Mouse (Mus musculus): Measurements from ENCODE around the gene Ehd2. TPM values are rescaled to one million over a fixed set of nuclear protein-coding genes. Genes with fewer than 3 reads are reported as not detected.
"Not testable (repeated sequence)": the region's sequence is repeated elsewhere in the genome, so short reads cannot be mapped to it uniquely, and the experiment has no call there.

The Ehd2 gene
- total RNA-seq, 2 experiments from 2014 or later = 65.8 to 77.3 TPM

GRCm38 (mm10) chr7:15947653-15948260, 19.6 kb downstream of the Ehd2 start:
- no peak for DNase-seq

- peak; percentile 96 for DNase-seq
Observed at GRCm38 (mm10) chr7:15945721-15946536, 21.4 kb downstream of the Ehd2 start, which contains the start of gene Nop53. TSS of gene Nop53 (minus strand) at chr7:15946074.

DNA sequence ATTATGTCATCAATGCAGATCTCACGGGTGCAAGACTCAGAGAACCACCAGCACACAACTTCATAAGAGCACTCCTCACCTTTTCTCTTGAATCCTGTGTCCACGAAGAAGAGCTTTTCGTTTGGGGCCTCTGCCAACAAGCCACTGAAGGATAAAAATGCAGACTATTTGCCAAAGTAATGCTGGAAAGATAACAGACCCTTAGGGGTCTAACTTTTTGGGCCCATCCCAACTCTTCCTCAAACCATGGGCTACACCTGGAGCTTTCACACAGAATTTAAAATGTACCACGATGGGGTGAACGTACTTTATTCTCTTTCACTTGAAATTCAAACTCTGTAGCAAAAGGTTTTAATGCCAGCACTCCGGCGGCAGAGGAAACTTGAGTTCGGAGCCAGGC, 22.2 kb downstream of the Ehd2 start:
- no peak for DNase-seq

- no peak for DNase-seq
Observed at GRCm38 (mm10) chr7:15944311-15944710, 23.1 kb downstream of the Ehd2 start.

DNA sequence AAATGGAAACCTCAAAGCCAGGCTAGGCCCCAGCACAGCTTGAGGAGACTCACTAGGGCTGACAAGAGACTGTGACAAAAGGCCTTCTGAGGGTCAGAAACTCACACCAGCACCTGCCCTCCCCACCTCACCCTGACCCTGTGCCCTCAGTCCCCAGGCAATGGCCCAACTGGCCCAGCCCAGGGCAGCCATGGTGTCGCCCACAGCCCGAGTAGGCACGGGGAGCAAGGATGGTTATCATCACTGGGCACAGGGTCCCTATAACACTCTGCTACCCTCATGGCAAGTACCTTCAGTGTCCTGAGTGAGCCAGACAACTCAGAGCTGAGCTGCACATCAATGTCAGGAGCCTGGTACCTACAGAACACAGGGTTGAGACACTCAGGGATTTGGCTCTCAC, 28.7 kb downstream of the Ehd2 start:
- no peak for DNase-seq

DNA sequence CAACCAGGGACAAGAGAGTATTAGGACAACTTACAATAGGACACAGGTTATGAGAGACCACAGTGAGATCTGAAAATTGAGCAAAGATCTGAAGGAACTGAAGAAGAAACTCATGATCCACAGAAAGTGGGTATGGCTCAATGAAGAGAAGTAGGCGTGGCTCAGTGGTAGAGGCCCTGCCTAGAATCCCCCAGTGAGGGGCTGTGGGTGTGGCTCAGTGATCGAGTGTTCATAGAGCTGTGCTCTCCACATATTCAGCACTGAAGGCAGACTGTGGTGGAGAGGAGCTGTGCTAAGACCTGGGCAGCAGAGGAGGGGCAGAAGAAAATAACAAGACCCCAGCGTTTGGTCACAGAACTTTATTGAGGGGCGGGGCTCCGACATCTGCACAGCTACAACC, 29.9 kb downstream of the Ehd2 start:
- no peak for DNase-seq

GRCm38 (mm10) chr7:15933437-15934359, 33.7 kb downstream of the Ehd2 start:
- peak; percentile 63 to 88 for DNase-seq

GRCm38 (mm10) chr7:15931635-15932034, 35.7 kb downstream of the Ehd2 start:
- DNase-seq = peak in 1 of 2 experiments; percentile 46

- DNase-seq = no peak
Observed at GRCm38 (mm10) chr7:15930543-15930942, 36.8 kb downstream of the Ehd2 start.

- peak; percentile 81 to 82 for DNase-seq
Observed at GRCm38 (mm10) chr7:15929910-15930309, 37.5 kb downstream of the Ehd2 start.

DNA sequence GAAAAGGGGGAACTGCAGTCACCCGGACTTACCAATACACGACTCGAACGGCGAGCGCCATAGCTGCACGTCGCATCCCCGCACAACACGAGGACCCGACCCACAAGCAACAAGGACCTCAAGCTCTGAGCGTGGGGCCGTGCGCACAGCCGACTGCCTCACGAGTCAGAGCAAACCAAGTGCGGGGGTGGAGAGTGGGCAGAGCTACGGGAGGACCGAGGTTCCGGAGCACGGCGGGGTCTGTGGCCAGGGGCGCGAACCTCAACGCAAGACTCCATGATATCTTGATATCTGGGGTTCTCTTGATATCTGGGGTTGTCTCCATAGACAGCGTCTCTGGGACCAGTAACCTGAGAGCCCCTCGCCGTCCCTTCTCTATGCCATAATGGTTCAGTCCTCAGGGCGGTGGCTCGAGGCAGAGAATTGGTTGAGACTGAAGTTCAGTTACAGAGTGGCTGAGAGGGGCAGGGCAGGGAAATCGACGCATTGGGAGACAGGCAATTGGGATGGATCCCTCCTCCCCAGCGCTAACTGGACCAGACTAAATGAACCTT, 45.1 kb downstream of the Ehd2 start, which contains the start of gene Selenow:
Gene Selenow (minus strand): TSS at position 183 of the 554 bp plus-strand sequence.
- DNase-seq = peak; percentile 94 to 95

- peak in 1 of 2 experiments; percentile 59 for DNase-seq
Observed at GRCm38 (mm10) chr7:15921796-15922195, 45.6 kb downstream of the Ehd2 start.

GRCm38 (mm10) chr7:15920645-15921190, 46.6 kb downstream of the Ehd2 start:
- no peak for DNase-seq

GRCm38 (mm10) chr7:15919947-15920346, 47.4 kb downstream of the Ehd2 start:
- no peak for DNase-seq

GRCm38 (mm10) chr7:15918371-15918770, 49.0 kb downstream of the Ehd2 start:
- DNase-seq = no peak

DNA sequence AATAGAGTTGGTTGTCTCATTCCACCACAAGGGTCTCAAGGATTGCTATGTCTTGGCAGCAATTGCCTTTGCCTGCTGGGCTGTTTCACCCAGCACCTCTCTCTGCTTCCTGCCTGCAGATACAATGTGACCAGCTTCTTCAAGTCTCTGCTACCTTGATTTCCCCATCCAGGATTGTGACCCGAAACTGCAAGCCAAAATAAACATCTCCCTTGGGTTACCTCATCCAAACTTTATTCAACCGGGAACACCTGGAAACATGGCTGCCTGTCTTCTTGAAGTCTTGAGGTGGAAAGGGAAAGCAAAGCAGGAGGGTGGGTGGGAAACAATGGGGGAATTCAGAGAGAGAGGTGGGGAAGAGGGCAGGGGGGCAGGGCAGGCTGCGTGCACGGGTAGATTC, 50.4 kb downstream of the Ehd2 start:
- no peak for DNase-seq

DNA sequence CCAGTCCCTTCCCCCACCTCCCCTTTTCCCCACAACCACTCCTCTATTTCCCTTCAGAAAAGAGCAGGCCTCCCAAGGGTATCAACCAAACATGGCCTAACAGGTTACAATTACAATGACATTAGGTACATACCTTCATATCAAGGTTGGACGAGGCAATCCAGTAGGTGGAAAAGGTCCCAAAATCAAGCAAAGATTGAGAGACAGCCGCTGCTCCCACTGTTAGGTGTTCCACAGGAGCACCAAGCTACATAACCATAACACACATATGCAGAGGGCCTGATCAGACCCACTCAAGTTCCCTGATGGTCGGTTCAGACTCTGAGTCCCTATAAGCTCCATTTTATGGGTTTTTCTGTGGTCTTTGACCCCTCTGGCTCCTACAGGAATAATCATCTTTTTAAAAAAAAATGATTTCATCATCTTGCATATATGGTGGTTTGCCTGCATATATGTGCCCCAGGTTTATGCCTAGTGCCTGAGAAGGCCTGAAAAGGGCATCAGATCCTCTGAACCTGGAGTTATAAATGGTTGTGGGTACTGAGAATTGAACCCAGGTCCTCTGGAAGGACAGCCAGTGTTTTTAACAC, 51.1 kb downstream of the Ehd2 start:
- DNase-seq = no peak

DNA sequence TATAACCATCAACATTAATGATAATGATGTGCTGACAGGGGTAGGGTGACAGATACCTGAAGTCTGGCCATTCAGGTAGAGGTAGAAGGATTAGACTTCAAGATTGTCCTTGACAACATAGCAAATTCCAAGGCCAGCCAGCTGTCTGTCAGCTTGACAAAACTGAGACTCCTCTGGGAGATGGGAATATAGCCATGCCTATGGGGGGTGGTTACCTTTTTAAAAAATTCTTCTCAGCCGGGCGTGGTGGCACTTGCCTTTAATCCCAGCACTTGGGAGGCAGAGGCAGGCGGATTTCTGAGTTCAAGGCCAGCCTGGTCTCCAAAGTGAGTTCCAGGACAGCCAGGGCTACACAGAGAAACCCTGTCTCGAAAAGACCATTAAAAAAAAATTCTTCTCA, 51.7 kb downstream of the Ehd2 start:
- not testable (repeated sequence) for DNase-seq

- no peak for DNase-seq
Observed at GRCm38 (mm10) chr7:15914751-15915150, 52.6 kb downstream of the Ehd2 start.

- peak; percentile 29 to 75 for DNase-seq
Observed at GRCm38 (mm10) chr7:15914252-15914651, 53.1 kb downstream of the Ehd2 start.

- peak; percentile 65 to 84 for DNase-seq
Observed at GRCm38 (mm10) chr7:15912183-15912582, 55.2 kb downstream of the Ehd2 start.
